Mouse (Mus musculus) liver, embryonic 14.5 days (tissue): Measurements from ENCODE around the gene Baiap2. TPM values are rescaled to one million over a fixed set of nuclear protein-coding genes. Genes with fewer than 3 reads are reported as not detected.
A peak's percentile ranks its signal among the peaks of the same experiment; 100 is the strongest.

ENCODE experiments used
- ATAC-seq: fragments of 200-750 bp; cut with Nextera tagmentation; 2 replicates; pipeline ENCODE4 v1.8.0; 2017; ENCODE audit warnings: moderate number of reproducible peaks, mild to moderate bottlenecking, moderate library complexity; ENCODE audit not compliant: insufficient read depth
- DNase-seq, 3 experiments: peaks; one replicate each; pipeline ENCODE4 v3.0.0-alpha.2; 2012 to 2013; ENCODE audit warnings: low read depth in 3 of 3, low spot score in 3 of 3
- H3K27ac ChIP-seq: fragments of 300-500 bp; sonication (generic); 2 replicates; pipeline ENCODE4 v1.5.1; 2014; ENCODE audit warnings: moderate library complexity, mild to moderate bottlenecking, control low read depth, inconsistent platforms
- H3K27me3 ChIP-seq: fragments of 300-500 bp; sonication (generic); 2 replicates; pipeline ENCODE4 v1.6.1; 2014; ENCODE audit warnings: mild to moderate bottlenecking, low read length, moderate library complexity; ENCODE audit not compliant: control insufficient read depth, insufficient read depth
- H3K36me3 ChIP-seq: fragments of 300-500 bp; sonication (generic); replicated peaks from 2 replicates; pipeline ENCODE4 v1.6.1; 2014; ENCODE audit warnings: low read depth; ENCODE audit not compliant: control insufficient read depth, insufficient read depth
- H3K4me1 ChIP-seq, 2 experiments: fragments of 200-500 bp in 1 of 2; fragments of 300-500 bp in 1 of 2; sonication (generic) in 1 of 2; replicated peaks; 2 replicates each; pipeline ENCODE4 v1.6.1; 2012 to 2014; ENCODE audit warnings: antibody characterized with exemption in 1 of 2, inconsistent platforms in 1 of 2, low read length in 1 of 2; ENCODE audit not compliant: control insufficient read depth in 2 of 2, insufficient read depth in 2 of 2
- H3K4me2 ChIP-seq: fragments of 300-500 bp; sonication (generic); 2 replicates; pipeline ENCODE4 v1.6.1; 2014; ENCODE audit warnings: low read depth, mild to moderate bottlenecking, control low read depth, moderate library complexity
- H3K4me3 ChIP-seq, 2 experiments: fragments of 200-500 bp in 1 of 2; fragments of 300-500 bp in 1 of 2; sonication (generic) in 1 of 2; 2 replicates each; pipeline ENCODE4 v1.5.1; 2012 to 2014; ENCODE audit warnings: low read depth in 2 of 2, low read length in 2 of 2, mild to moderate bottlenecking in 2 of 2, control low read depth in 1 of 2, inconsistent platforms in 1 of 2, moderate library complexity in 1 of 2; ENCODE audit not compliant: insufficient read depth in 1 of 2
- H3K9ac ChIP-seq: fragments of 300-500 bp; sonication (generic); replicated peaks from 2 replicates; pipeline ENCODE4 v1.6.1; 2014; ENCODE audit warnings: mild to moderate bottlenecking, control low read depth, moderate library complexity
- H3K9me3 ChIP-seq: fragments of 300-500 bp; sonication (generic); 2 replicates; pipeline ENCODE4 v1.6.1; 2016; ENCODE audit warnings: low read length, mixed read lengths; ENCODE audit not compliant: control insufficient read depth
- CTCF ChIP-seq: IDR thresholded peaks from 2 replicates; pipeline ENCODE4 v1.5.1; 2016; ENCODE audit warnings: antibody characterized with exemption, low read depth, control low read depth
- EP300 ChIP-seq: IDR thresholded peaks from 2 replicates; pipeline ENCODE4 v1.6.1; 2016; ENCODE audit warnings: antibody characterized with exemption, low read depth
- WGBS: fragments of 180-500 bp; shearing (Covaris S2); extraction: QIAGEN DNeasy Blood & Tissue Kit; methylation state at CpG from one replicate; pipeline ENCODE4 v1.1.7; 2014; ENCODE audit not compliant: insufficient replicate concordance; 5-methylcytosine and 5-hydroxymethylcytosine counted together
- polyA plus RNA-seq, 2 experiments: library from polyadenylated mRNA; depleted of rRNA in 1 of 2; stranded (reverse) in 1 of 2; unstranded in 1 of 2; fragments of >200 nt; fragmentation: Nextera tagmentation in 1 of 2; extraction: Ambion mirVana in 1 of 2; gene quantifications; 2 replicates each; pipeline versions ENCODE4 v1.2.1 to v1.2.3; 2012 to 2014

Gene Baiap2
- polyA plus RNA-seq, 2 experiments = 4.2 to 5.6 TPM

GRCm38 (mm10) chr11:120012702-120013101, 70.1 kb downstream of the Baiap2 start:
- no peaks in the 10 kb centered on the region for H3K27me3 ChIP-seq
- H3K4me2 ChIP-seq = no peak overlapping the region
- no peak overlapping the region for H3K4me3 ChIP-seq
- H3K36me3 ChIP-seq = no peaks in the 10 kb centered on the region
- no peak overlapping the region for H3K27ac ChIP-seq
- no peak overlapping the region for H3K9ac ChIP-seq
- TF ChIP-seq CTCF = no peak
- no peak for TF ChIP-seq EP300
- 70% methylated on average over 13 of the region's 13 CpGs for WGBS
- no peaks in the 10 kb centered on the region; a peak in 1 of 4 replicates for H3K4me1 ChIP-seq
- H3K9me3 ChIP-seq = no peaks in the 10 kb centered on the region
- DNase-seq (no peak), ATAC-seq (peak; percentile 20; the same call in 1 of the 2 replicates)

GRCm38 (mm10) chr11:120013174-120013711, 70.7 kb downstream of the Baiap2 start:
- H3K27me3 ChIP-seq = no peaks in the 10 kb centered on the region
- DNase-seq = peak; percentile 52 to 61 (median 54)
- H3K27ac ChIP-seq = no peak overlapping the region
- TF ChIP-seq CTCF = peak; percentile 91
- TF ChIP-seq EP300 = no peak
- H3K9me3 ChIP-seq = no peaks in the 10 kb centered on the region
- H3K4me2 ChIP-seq = peak overlapping the region; percentile 49
- WGBS = 11% methylated on average over 21 of the region's 21 CpGs
- peak; percentile 60 for ATAC-seq
- no peaks in the 10 kb centered on the region; a peak in 1 of 4 replicates for H3K4me1 ChIP-seq
- no peak overlapping the region; the same call in 1 of the 2 replicates for H3K9ac ChIP-seq
- no peaks in the 10 kb centered on the region for H3K36me3 ChIP-seq
- peak overlapping the region in 1 of 2 experiments; percentile 25; a peak in 1 of 4 replicates for H3K4me3 ChIP-seq

GRCm38 (mm10) chr11:120014758-120015157, 72.2 kb downstream of the Baiap2 start:
- no peak overlapping the region for H3K4me3 ChIP-seq
- no peak overlapping the region for H3K27ac ChIP-seq
- H3K4me2 ChIP-seq = no peak overlapping the region
- H3K27me3 ChIP-seq = no peaks in the 10 kb centered on the region
- WGBS = 62% methylated on average over 4 of the region's 4 CpGs
- DNase-seq (no peak), ATAC-seq (no peak)
- H3K9ac ChIP-seq = no peak overlapping the region
- H3K9me3 ChIP-seq = no peaks in the 10 kb centered on the region
- H3K36me3 ChIP-seq = no peaks in the 10 kb centered on the region
- H3K4me1 ChIP-seq = no peaks in the 10 kb centered on the region; a peak in 1 of 4 replicates
- no peak for TF ChIP-seq EP300
- 0 out of 2 replicates have a peak, but pooled peaks have one; percentile 6 for TF ChIP-seq CTCF

DNA sequence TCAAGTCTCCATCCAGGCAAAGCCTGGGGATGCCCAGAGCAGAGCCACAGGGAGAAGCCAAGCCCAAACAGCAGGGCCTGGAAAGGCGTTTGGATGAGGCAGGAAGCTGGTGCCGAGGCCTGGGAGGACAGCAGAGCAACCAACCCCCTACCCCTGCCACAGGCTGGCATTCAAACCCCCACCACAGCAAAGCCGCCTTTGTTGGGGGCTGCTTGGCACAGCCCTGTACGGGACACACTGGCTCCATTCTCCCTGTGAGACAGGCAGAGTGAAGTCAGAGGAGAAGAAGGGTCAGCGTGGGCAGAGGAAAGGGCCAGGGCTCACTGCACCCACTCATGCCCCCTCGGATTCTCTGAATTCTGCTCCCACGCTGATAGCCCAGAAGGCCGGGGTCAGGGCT, 74.4 kb downstream of the Baiap2 start:
- WGBS = 57% methylated on average over 8 of the region's 8 CpGs

DNA sequence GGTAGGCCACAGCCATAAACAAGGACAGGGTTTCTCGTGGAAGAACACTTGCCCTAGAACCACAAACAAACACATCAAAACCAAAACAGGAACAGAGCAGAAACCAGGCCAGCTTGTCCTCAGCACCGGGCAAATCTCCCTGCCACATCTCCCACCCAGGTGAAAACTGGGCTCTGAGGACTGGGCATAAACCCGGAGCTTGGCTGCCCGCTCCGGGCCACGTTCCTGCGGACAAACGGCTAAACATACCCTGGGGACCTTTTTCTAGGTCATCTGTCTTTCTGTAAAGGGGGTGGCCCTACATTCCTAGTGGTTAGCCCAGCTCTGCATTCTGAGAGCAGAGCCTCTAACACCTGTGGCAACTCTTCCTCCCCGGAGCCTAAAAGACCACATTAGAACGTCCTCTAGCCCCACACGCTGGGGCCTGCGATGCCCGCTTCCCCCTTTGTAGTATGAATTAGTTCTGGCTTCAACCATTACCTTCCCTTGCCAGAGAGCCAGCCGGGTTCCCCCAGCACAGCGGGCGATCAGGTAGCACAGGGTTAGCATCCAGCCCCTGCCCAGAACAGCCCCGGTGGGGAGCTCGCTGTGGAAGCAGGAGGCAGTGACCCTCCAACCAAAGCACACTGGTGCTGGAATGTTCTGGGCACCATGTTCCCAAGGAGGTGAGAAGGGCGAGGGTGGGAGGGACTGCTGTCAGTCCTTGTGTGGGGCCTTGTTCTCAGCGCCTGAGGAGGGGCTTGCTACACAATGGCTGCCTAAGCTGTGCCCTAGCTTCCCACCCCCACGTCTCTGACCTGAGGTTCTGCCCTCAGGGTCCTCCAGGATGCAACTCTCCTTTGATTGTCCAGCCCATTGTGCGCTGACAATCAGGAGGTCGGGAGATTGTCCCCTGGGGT, 77.2 kb downstream of the Baiap2 start:
- Histone ChIP-seq H3K27me3 (no peaks in the 10 kb centered on the region), H3K4me3 (no peak overlapping the region), H3K27ac (no peak overlapping the region), H3K9ac (no peak overlapping the region), H3K36me3 (no peaks in the 10 kb centered on the region), H3K4me2 (no peak overlapping the region), H3K4me1 (no peaks in the 10 kb centered on the region; a peak in 1 of 4 replicates), H3K9me3 (no peaks in the 10 kb centered on the region)
- ATAC-seq = no peak
- no peak for TF ChIP-seq CTCF
- TF ChIP-seq EP300 = no peak
- DNase-seq = no peak
- 60% methylated on average over 23 of the region's 23 CpGs for WGBS

More for the DNA sequence above, 74.4 kb downstream of the Baiap2 start:
- Histone ChIP-seq H3K4me3 (no peak overlapping the region), H3K9ac (no peak overlapping the region), H3K9me3 (no peaks in the 10 kb centered on the region), H3K27ac (no peak overlapping the region), H3K4me2 (no peak overlapping the region), H3K27me3 (no peaks in the 10 kb centered on the region), H3K4me1 (no peaks in the 10 kb centered on the region; a peak in 1 of 4 replicates), H3K36me3 (no peaks in the 10 kb centered on the region)
- ATAC-seq (no peak), DNase-seq (no peak)
- no peak for TF ChIP-seq CTCF
- TF ChIP-seq EP300 = no peak
